Mouse (Mus musculus) forebrain, embryonic 11.5 days (tissue): ENCODE measurements at regions not wholly inside any gene's neighbourhood (a gene's known extent, or its start where the extent isn't known, plus 50 kb on each side); places are given as distances from the start of the nearest gene placed in this dataset.
"Not testable (repeated sequence)": the region's sequence is repeated elsewhere in the genome, so short reads cannot be mapped to it uniquely, and the experiment has no call there.

ENCODE experiments used
- ATAC-seq: fragments of 200-750 bp; cut with Nextera tagmentation; replicated peaks from 2 replicates; pipeline ENCODE4 v1.8.0; 2017; ENCODE audit warnings: moderate TSS enrichment; ENCODE audit not compliant: low FRiP score
- DNase-seq: peaks from one replicate; pipeline ENCODE4 v3.0.0-alpha.2; 2017; ENCODE audit warnings: low spot score
- H3K27ac ChIP-seq: fragments of 300-500 bp; sonication (generic); 2 replicates; pipeline ENCODE4 v1.5.1; 2014; ENCODE audit warnings: low read depth, low read length
- H3K27me3 ChIP-seq: fragments of 300-500 bp; sonication (generic); 2 replicates; pipeline ENCODE4 v1.6.1; 2014; ENCODE audit warnings: mild to moderate bottlenecking, low read length, mixed read lengths; ENCODE audit not compliant: control insufficient read depth, insufficient read depth
- H3K36me3 ChIP-seq: fragments of 300-500 bp; sonication (generic); 2 replicates; pipeline ENCODE4 v1.6.1; 2014; ENCODE audit warnings: mild to moderate bottlenecking, low read length, moderate library complexity, mixed read lengths; ENCODE audit not compliant: control insufficient read depth, insufficient read depth
- H3K4me1 ChIP-seq: fragments of 300-500 bp; sonication (generic); replicated peaks from 2 replicates; pipeline ENCODE4 v1.6.1; 2014; ENCODE audit warnings: low read length, mixed read lengths; ENCODE audit not compliant: control insufficient read depth, insufficient read depth
- H3K4me2 ChIP-seq: fragments of 300-500 bp; sonication (generic); 2 replicates; pipeline ENCODE4 v1.6.1; 2014; ENCODE audit warnings: low read depth, mild to moderate bottlenecking, low read length, moderate library complexity, mixed read lengths; ENCODE audit not compliant: severe bottlenecking
- H3K4me3 ChIP-seq: fragments of 300-500 bp; sonication (generic); 2 replicates; pipeline ENCODE4 v1.5.1; 2014; ENCODE audit warnings: low read depth, low read length
- H3K9ac ChIP-seq: fragments of 300-500 bp; sonication (generic); 2 replicates; pipeline ENCODE4 v1.6.1; 2014; ENCODE audit warnings: low read length
- H3K9me3 ChIP-seq: fragments of 300-500 bp; sonication (generic); 2 replicates; pipeline ENCODE4 v1.6.1; 2016; ENCODE audit warnings: low read length, mixed read lengths; ENCODE audit not compliant: control insufficient read depth
- WGBS: fragments of 180-500 bp; shearing (Covaris S2); extraction: QIAGEN DNeasy Blood & Tissue Kit; methylation state at CpG from one replicate; pipeline ENCODE4 v1.1.7; 2014; 5-methylcytosine and 5-hydroxymethylcytosine counted together

DNA sequence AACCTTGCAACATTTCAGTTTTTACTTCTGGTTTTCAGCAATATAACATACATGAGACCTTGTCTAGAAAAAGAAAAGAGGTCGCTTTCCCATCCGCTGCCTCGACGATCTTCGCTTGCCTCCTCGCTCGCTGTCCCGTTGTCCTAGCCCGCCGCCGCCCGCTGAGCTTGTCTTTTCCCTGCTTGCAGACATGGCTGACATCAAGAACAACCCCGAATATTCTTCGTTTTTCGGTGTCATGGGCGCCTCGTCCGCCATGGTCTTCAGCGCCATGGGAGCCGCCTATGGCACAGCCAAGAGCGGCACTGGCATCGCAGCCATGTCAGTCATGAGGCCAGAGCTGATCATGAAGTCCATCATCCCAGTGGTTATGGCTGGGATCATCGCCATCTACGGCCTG lies 64.7 kb upstream of the Trim24 start:
- H3K9ac ChIP-seq, DNase-seq, H3K4me3 ChIP-seq, H3K4me1 ChIP-seq, ATAC-seq, H3K36me3 ChIP-seq, H3K4me2 ChIP-seq, H3K27ac ChIP-seq, H3K27me3 ChIP-seq, H3K9me3 ChIP-seq: not testable (repeated sequence)
- WGBS, result 96% methylated on average over 24 of the region's 24 CpGs

DNA sequence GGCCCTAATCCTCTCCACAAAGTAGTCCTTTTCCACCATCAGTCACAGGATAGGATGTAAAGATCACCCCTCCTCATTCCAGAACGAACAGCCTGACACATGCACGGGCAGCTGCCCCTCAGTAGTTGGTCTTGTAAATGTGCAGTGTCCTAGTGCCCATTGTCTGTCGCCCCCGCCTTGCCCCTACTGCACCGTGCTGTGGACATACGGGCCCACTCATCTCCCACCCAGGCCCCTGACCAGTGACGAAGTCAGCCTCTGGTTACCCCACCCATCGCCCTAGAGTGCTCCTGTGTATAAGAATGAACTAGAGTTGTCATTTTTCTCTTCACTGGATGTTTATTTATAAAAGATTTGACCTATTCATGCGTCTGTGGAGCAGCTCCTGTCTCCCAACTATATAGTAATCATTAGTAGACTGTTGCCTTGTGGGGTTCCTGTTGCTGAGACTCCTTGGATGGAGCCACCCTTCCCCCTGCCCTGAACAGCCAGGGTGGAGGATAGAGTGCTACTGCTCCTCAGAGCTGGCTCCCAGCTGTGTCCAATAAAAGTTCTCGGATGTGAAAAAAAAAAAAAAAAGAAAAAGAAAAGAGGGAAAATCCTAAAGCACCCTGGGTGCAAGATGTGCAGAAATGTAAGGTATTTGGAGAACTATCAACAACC lies 64.0 kb upstream of the Trim24 start:
- DNase-seq, H3K4me2 ChIP-seq, H3K27me3 ChIP-seq, H3K27ac ChIP-seq, H3K9ac ChIP-seq, H3K36me3 ChIP-seq, H3K9me3 ChIP-seq, H3K4me3 ChIP-seq, H3K4me1 ChIP-seq: not testable (repeated sequence)
- 82% methylated on average over 1 of the region's 10 CpGs for WGBS
- ATAC-seq, result peak; percentile 67

DNA sequence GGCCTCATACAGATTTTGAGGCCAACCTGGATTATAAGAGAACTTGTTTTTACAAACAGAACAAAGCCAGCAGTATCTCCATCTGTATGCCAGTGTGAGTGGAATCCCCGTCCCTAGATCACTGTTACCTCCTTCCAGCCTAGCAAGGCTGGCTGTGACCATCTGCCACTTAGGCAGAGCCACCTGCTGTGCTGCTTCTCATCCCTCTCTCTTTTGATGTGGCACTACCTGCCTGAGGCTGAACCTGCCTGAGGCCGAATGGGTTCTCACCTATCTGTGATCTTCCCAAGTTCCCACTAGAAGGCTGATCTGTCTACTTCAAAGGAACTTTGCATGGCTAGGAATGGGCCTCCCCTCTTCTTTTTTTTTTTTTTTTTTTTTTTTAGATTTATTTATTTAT lies 55.4 kb upstream of the Trim24 start:
- not testable (repeated sequence) for H3K36me3 ChIP-seq, DNase-seq, H3K9me3 ChIP-seq, H3K27ac ChIP-seq, H3K4me1 ChIP-seq, H3K4me2 ChIP-seq, ATAC-seq, H3K4me3 ChIP-seq, H3K9ac ChIP-seq, H3K27me3 ChIP-seq
- 72% methylated on average over 2 of the region's 2 CpGs for WGBS
